Mouse (Mus musculus): ENCODE results near the gene Bfsp2.
"Not testable (repeated sequence)": the region's sequence is repeated elsewhere in the genome, so short reads cannot be mapped to it uniquely, and the experiment has no call there.

The Bfsp2 gene

DNA sequence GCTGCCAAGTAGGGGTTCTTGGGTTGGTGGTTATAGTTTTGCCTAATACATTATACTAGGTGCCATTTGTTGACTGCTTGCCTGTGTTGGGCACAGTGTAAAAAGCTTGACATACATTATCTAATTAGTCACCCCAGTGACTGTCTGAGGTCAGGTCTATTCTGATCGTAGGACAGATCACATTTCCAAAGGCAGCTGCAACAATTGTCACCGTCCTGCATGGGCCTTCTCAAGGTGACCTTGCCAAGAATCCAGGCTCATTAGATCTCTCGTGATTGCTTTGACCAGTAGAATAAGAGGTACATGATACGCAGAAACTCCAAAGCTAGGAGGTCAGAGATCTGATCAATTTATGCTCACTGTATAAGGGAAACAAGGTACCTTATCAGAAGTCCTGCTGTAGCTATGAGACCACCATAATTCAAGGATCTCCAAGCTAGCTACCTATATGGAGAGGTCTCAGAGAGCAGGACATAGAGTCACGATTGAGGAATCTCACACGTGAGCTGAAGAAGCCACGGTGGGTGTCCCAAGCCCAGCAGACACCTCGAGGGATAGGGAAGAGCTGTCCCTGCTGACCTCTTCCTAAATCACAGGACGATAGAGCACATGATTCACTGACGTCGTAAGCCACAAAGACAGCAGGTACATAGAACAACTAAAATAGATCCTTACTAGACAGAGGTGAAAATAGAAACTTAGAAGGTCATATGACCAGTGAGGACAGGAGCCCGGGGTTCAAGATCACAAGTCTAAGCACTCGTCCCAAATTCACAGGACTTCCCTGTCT, 49.6 kb downstream of the Bfsp2 start:
- no peak for DNase-seq (ENCODE audit: low spot score in 2 of 2)

DNA sequence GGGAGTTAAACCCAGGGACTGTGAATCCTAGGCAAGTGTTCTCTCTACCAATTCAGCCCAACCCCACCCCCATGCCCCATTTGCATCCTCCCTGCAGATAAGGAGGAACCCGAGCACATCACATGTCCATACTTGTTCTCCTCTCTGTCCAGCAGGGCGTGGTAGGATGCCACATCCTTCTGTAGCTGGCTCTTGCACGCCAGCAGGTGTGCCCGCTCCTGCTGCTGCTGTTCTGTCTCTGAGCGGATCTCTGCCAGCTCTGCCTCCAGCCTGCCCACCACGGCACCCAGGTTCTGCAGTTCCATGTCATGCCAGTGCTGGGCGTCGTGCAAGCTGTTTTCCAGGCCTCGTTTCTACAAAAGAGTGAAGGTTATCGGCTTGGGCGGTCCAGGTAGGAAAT, 53.8 kb downstream of the Bfsp2 start:
- DNase-seq (ENCODE audit: low spot score in 2 of 2), result no peak

DNA sequence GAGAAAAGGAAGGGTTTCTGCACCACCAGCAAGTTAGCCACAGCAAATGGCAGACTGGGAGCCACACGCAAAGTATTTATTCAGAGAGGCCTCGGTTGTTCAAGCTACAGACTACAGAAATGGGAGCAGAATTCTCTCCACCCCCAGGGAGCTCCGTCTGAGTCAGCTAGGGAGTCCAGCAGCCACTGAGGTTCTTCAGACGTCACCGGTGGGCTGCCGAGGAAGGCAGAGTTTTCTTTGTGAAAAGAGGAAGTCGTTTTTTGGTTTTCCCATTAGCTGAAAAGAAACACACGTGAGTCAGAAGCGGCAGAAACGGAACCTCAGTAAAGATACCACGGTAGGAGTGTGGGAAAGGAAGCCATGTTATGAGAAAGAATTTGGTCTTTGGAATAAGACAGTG, 55.4 kb downstream of the Bfsp2 start:
- no peak for DNase-seq (ENCODE audit: low spot score in 2 of 2)

DNA sequence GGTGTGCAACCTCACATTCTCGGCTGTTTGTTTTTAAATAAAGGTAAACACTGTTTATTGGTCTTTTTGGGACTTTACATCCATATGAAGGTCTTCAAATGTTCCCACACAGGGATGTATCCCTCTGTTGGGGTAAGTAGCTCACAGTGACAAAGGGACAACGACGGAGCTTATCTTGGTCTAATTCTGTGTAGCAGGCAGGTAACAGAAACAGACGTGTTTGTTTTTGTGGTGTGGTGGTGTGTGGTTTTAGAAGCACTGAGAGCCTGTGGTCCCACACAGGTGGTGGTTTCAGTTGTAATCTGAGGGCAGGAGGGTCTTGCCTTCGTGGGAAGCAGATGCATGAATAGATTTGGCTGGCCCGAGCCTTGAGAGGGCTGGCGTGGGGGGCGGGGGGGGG, 56.3 kb downstream of the Bfsp2 start:
- DNase-seq (ENCODE audit: low spot score in 2 of 2), result no peak

DNA sequence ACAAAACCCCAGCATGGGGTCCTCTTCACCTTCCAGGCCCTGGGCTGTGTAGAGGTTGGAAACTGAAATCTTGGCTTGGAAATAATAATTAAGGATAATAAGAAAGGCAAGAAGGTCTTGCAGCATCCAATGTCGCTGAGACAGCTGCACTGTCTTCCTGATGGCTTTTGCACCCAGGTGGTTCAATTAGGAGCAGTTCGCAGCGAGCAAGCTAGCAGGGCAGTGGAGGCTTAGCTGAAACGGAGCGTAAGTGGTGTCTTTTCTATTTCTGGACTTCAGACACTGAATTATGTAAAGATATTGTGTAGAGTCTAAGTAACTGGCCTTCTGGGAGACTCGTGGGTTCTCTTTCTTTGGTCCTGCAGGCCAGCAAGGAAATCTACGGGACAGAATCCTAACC, 56.8 kb downstream of the Bfsp2 start:
- no peak for DNase-seq (ENCODE audit: low spot score in 2 of 2)

DNA sequence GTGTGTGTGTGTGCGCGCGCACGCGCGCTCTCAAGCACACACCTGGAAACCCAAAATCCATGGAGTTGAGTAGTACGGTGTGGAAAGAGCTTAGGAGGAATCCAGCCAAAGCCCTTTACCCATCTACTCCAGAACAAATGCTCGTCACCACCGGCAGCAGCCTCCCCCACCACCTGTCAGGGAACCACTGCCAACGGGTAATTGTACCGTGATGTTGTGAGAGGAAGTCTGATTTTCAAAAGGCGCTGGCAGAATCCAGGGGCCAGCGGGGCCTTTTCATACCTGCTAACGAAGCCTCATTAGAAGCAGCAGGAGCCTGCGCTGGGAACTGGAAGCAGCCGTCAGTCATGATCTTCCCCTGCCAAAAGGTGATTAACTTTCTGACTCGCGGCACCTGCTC, 57.4 kb downstream of the Bfsp2 start:
- no peak for DNase-seq (ENCODE audit: low spot score in 2 of 2)

DNA sequence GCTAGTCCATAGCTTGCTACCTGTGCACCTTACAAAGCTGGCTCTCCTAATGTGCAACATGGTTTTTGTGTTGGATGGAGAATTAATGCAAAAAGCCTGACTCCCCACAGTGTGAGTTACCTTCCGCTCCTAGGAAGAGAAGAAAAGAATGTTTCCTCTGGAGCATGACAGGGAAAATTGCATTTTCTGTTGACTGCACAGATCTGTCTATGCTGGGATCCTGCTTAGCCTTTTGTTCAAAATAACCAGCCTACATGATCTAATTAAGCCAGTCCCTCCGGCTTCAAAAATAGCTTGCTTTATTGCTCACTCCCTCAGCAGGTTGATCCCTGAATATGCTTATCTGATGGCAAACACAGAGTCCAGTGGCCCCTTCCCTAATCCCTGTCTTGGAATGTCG, 59.4 kb downstream of the Bfsp2 start:
- DNase-seq (ENCODE audit: low spot score in 2 of 2), result no peak

DNA sequence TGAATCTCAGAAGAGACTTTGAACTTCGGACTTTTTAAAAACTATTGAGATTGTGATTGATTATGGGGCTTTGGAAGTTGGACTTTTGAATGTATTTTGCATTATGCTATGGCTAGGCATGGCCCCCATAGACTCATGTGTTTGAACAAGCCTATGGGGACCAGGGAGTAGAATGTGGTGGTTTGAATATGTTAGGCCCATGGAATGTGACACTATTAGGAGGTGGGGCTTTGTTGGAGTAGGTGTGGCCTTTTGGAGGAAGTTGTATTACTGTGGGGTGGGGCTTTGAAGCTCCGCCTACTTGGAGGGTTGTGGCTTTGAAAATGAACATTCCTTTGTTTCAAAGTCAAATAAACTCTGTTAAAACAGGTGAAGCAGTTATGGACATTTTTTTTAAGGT, 61.4 kb downstream of the Bfsp2 start:
- no peak for DNase-seq (ENCODE audit: low spot score in 2 of 2)

DNA sequence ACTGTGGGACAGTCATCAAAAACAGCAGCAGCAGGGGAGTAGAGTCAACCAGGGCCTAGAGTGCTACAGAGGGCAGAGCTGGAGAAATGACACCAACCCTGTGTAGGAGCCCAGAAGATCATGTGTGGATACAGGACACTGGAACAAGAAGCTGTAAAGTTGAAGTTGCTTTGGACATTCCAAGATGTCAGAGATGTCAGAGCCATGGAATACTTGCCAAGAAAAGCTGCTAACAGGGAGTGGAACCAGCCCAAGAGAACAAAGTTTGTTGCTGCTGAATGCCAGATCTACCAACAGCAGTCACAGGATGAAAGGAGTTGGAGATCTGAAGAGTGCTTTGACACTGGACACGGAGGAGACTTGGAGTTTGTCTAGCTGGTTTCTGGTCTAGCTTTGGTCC, 62.0 kb downstream of the Bfsp2 start:
- DNase-seq (ENCODE audit: low spot score in 2 of 2), result not testable (repeated sequence)

DNA sequence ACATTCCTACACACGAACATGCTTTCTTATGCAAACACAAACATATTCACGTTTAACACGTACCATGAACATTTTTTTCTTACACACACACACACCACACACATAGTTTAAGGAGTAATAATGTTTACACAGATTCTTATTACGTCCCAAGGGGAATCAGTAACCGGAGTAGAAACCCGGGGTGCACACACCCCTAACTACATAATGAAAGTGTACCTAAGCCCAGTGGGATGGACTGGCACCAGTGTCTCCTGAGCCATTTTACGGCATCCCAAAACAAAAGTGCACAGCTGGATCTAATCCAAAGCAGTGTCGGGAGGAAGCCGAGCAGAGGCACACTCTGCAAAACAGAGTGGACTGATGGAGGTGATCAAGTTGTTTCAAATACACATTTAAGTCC, 66.8 kb downstream of the Bfsp2 start:
- DNase-seq (ENCODE audit: low spot score in 2 of 2), result no peak

DNA sequence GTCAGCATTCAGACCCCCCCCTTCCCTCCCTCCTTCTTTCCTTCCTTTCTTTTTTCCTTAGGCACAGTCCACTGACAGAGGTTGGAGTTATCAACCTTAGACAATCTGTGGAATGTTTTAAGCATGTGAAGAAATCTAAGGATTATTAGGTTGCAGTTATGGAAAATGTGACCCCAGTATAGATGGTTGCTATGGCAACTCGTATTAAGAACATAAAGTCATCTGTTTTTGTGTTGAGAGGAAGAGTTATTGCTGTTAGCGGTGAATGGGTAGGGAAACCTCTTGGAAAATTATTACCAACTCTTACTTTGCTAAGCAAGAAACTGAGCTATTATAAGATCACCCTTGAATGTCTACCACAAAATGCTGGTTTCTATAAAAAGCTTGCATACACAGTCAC, 71.1 kb downstream of the Bfsp2 start:
- DNase-seq (ENCODE audit: low spot score in 2 of 2), result no peak

DNA sequence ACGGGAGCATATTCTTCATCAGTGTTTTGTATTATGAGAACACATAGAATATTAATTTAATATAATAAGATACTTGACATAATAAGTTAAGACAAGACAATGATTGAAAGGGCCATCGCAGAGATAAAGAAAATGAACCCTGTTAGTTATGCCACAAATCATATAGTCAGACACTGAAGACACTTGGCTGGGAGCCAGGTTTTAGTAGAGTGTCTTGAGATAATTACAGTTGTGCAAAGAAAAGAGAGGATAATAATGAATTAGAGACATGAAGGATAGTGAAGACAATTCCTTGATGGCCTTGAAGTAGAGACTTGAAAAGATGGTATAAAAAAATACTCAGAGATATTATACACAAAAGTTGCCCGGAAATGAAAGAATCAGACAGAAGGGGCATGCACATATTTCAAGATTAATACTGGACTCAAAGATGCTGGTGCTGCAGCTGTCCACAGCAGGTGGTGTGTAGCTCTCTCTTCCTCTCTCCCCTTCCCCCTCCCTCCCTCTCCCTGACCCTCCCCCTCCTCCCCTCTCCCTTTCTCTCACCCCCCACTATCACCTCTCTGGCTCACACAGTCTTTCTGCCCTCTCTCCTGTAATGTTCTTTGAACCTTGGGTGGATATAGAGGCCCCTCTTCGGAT, 72.0 kb downstream of the Bfsp2 start:
- DNase-seq (ENCODE audit: low spot score in 2 of 2), result no peak

DNA sequence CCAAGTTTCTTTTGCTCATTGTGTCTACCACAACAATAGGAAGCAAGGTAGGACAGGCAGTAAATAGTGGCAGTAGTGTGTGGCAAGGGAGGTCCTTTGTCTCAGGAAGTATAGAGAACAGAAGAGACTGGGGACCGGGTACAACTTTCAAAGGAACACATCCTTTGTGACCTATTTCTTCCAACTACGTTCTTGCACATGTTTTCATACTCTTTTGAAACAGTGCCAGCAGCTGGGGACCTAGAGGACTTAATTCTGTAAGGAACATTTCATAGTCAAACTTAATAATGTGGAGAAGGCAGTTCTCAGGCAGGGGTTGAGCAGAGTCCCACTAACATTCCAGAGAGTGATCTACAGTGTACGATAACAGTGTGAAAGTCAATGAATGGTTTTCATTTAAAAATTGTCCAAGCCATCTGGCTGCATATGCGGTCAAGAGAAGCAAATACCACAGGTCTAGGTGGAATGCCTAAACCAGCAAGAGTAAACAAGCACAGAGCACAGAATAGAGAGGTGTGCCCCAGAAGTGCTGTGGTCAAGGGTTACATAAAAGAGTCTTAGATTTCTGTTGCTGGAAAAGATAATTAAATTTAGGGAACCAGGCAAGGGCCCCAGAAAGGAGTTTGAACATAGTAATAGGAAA, 76.8 kb downstream of the Bfsp2 start:
- DNase-seq (ENCODE audit: low spot score in 2 of 2), result no peak

DNA sequence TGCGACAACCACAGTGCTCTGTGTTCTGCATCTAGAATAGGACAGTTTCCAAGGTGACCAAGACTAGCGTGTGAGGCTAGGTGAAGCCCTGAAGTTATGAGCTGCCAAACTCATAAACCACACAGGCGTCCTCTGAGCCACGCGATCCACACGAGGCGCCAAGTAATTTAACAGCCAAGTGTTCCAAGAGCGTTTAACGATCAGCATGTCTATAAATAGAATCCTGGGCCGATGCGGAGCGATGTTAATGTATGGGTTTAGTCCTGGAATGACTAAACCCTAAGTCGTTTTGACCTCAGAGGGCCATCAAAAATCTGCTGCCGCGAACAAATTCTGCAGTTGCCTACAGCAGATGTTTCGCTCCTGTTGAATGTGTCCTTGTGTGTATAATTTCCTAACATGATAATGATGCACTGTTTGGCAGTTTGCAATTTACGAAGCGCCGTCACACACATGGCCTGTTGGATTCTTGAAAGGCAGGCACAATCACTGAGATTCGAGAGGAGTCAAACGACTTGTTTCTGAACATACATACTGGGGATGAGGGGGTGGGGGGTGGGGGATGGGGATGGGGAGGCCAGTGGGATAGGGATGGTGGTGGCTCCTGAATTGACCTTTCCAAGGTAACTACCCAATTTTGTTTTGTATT, 81.6 kb downstream of the Bfsp2 start:
- DNase-seq (ENCODE audit: low spot score in 2 of 2), result no peak

DNA sequence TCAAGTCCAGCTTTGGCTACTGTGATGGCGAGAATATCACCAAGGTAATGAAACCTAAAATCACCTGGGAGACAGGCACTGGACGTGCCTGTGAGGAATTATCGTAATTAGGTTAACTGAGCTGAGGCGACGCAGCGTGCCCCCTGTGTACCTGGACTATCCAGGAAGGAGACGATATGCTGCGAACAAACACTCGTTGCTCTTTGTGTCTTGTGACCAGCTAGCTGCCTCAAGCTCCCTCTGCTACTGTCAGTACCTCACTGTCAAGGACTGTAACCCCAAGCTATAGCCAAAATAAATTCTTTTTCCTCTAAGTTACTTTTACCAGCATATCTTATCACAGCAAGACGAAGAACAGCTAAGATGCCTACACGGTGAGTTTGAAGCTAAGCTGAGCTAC, 87.0 kb downstream of the Bfsp2 start:
- no peak for DNase-seq (ENCODE audit: low spot score in 2 of 2)

DNA sequence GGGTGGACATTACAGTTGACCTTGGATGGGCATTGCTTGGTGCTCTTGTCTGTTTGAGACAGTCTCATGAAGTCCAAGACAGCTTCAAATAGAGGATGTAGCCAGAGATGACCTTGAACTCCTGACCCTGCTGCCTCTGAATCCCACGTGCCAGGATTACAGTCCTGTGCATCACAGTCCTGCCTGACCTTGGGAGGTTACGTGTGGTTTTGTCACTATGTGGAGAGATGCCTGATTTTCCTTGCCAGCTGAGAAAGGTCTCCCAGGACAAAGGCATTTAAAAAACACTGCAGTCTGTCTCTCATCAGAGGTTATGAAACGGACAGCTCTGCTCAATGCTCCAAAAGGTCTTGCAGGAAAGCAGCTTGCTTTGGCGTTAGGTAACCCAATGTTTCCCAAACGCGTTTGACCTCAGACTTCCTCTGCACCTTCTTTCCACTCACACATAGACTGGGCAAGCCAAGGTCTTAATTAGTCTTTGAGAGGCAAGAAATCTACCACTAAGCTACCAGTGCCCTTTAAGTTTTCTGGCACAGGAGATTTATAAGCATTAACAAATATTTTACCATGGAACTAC, 88.3 kb downstream of the Bfsp2 start:
- no peak for DNase-seq (ENCODE audit: low spot score in 2 of 2)

DNA sequence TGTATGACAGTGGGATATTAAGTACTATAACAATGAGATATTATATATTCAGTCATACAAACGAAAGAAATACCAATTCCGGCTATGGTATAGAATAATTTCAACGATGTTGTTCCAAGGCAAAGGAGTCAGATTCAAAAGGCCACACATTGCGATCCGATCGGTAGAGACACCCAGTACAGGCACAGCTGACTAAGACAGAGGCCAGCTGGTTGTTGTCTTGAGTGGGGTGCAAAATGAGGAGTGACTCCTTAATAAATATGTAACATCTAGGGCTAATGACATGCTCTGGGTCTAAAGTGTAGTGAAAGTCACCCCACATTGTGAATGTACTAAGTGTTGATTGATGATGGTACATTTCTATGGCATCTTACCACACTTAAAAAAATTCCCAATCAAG, 91.0 kb downstream of the Bfsp2 start:
- DNase-seq (ENCODE audit: low spot score in 2 of 2), result no peak

DNA sequence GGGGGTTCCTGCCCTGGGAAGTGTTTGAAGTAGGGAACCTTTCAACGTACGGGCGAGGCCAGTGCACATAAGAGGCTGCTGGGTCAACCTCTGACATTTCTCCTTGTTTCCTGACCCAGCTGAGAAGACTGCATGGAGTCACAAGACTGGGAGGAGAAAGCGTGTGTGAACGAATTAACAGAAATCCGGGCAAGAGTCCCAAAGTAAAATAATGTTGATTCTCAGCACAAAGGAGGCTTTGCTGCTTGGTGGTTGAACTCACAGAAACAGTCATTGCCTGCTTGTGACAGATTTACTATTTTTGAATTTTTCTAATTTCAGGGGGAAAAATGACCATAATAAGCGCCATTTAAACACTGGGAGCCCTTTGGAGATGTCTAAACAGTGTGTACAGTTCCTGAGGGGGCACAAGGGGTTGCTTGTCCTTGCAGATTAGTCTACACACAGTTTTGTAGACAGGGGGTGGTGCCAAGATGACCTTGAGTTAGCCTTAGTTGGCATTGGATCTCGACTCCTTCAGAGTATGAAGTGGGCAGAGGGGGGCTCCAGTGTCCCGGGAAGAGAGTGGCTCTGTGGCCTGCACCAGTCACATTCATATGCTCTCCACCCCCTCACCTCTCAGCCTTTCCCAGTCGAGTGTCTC, 93.1 kb downstream of the Bfsp2 start:
- no peak for DNase-seq (ENCODE audit: low spot score in 2 of 2)

DNA sequence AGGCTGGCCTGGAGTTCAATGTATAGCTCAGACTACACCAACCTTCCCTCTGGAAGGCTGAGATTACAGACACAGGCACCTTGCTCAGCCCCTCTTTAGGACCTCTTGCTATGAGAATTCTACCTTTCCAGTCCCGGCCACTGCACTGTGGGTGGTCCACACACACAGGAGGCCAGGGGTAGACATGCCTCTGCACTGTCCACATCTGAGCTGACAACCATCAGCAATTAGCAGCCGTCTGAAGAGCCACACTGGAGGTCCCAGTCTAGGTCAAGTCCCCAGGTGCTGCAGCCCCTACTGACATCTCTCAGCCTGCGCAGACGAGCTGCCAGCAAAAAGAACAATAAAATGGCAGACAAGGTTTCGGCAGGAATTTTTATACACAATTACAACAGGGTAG, 93.6 kb downstream of the Bfsp2 start:
- DNase-seq (ENCODE audit: low spot score in 2 of 2), result no peak

DNA sequence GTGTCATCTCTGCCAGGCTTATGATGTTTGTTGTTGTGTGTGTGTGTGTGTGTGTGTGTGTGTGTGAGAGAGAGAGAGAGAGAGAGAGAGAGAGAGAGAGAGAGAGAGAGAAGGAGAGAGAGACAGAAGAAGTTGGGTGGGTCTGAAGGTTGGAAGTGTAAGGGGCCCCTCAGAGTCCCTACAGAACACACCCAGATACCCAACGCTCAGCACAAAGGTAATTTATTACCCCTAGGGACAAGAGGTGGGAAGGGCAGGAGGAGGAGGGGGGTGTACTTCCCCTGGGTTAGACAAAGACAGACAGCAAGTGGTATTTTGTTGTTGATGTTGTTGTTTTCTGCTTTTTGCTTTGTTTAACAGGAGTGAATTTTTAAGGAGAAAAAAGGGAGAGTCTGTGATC, 94.6 kb downstream of the Bfsp2 start:
- no peak for DNase-seq (ENCODE audit: low spot score in 2 of 2)

DNA sequence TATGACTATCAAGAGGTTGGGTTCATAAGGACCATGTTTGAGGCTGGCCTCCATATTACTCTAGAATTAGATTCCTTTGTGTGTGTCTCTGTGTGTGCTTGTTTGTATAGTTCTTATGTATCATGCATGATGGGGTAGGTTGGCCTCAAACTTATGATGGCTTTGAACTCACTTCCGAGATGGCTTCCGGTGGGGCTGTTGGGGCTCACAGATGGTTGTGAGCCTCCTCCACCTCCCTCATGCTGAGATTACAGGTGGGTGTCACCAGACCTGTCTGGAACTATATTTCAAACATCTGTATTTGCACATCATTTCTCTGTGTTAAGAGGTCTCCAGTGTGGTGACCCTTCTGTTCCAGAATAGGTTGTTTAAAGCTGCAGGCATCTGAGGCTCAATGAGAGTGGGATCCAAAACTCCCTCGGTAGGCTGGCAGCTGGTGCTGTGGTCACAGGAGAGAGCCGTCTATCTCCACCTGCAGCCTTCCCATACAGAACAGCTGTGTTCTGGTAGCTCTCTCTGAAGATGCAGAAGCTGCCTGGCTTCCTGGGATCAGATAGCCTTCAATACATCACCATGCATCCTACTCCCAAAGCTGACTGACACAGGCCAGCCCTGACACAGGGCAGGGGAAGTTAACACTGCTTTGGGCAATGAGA, 96.0 kb downstream of the Bfsp2 start:
- DNase-seq (ENCODE audit: low spot score in 2 of 2), result no peak
